Mouse (Mus musculus) MN1 (cell line): ENCODE measurements around the gene Tead3.

Source experiments
- DNase-seq: peaks from one replicate; pipeline ENCODE4 v3.0.0-alpha.2; 2016; ENCODE audit warnings: low spot score

Tead3 gene

DNA sequence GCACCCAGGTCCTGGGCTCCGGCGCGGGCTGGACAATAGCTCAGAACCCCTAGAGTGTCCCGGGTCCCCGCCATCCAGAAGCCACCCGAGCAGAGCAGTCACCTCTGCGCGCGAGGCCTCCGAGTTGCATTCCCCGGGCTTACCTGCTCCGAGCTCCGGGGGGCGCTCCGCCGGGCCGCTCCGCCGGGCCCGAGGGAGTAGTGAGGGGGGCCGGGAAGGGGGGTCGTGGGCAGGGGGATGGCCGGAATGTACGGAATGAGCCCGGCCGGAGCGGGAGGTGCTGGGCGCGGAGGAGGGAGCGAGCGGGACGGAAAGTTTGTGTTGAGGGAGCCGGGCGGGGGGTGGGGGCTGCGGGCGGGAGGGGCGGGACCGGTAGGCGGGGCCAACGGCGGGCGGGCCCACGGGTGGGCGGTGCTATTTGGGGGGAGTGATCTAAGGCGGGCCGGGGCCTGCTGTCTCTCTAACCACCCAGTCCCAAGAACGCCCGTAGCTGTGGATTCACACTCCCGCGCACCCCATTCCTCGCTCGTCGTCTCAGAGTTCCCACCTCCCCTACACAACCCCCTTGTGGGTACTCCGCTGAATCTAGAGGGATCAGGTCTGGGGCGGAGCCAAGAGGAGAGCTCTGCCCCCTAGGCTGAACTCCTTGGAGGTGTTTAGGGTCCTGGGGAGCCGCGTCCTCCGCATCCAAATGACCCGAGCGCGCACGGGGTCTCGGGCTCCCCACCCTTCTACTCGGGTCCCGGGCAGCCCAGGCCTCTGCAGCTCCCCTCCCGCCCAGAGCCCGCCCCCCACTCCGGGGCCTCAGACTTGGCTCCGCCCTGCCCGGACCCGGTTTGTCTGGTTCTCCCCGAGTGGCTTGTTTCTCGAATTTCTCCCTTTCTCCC is at the start of gene Tead3:
Tead3 (minus strand) TSS at position 352 of the 887 bp plus-strand sequence.
- peak; percentile 79 for DNase-seq

DNA sequence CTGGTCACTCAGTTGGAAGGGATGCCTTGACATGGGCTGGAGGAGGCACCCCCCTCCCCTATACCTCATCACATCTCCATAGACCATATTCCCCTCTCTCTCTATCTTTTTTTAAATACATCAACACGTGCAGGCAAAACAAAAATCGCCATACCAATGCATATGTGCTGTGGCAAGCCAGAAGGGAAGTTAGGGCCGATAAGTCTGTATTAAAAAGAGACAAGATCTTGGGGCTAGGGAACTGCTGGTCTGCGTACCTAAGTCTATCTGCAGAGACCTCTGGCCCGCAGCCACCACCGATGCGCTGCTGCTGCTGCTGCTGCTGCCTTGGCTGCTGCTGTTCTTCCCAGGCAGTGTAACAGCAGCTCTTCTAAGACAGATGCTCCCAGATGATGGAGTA is 44.4 kb upstream of the Tead3 start:
- no peak for DNase-seq

DNA sequence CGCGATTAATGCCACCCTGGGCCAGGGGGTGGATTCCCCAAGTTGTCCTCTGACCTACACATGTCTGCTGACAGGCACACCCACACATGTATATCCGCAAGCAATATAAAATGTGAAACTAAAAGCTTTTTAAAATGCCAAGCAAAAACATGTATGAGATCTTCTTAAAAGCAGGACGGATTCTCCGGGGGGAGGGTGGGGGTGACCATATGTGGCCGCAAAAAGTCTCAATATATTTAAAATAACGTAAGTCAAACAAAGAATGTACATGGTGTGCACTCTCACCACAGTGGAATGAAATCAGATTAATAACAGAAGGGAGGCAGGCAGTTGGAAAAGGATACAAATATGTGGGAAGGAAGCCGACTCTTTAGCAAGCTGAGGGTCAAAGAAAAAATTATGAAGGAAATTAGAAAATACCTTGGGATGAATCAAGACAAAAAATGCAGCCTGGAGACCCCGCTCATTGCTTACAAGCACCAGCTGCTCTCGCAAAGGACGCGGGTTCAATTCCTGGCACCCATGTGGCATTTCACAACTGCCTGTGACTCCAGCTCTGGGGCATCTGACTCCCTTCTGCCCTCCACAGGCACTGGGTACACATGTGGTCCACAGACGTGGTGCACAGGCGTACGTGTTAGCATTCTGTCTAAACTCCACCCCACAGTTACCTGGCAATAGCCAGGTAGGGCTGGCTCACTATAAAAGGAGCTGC is 43.6 kb upstream of the Tead3 start:
- no peak for DNase-seq

DNA sequence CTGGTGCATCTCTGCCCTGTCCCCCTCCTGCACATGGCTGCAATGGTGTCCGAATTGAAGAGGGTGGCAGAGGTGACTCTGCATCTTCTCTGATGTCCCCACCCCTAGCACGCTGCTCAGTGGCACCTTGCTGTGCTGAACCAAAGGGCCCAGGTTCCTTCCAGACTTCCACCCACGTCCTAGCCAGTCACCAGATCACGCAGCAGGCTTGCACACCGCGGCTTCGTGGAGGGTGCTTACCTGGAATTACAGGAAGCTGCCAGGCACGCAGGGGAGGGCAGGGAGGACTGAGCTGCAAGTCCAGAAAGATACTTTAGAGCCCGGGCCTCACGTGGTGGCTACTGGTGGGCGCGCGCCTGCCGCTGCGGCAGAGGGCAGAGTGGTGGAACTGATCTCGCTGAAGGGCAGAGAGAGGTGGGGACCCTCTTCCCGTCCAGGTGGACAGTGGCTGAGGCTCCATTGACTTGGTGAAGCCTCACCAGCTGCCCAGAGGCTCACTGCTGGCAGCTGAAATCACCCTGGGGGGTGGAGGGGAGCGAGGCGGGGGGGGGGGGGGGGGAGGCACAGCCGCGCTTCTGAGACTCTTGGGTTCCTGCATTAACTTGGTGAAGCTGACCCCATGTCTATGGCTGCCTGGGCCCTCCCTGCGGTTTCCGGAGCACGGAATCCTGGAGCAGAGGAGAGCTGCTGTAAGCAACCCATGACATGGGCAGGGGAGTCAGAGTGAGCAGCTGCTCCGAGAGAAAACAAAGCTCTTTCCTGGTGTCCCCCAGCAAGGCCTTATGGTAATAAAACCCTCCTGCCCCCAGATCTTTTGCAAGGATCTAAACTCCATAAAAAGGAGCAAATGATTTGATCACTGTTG is 41.2 kb upstream of the Tead3 start:
- DNase-seq, result no peak

DNA sequence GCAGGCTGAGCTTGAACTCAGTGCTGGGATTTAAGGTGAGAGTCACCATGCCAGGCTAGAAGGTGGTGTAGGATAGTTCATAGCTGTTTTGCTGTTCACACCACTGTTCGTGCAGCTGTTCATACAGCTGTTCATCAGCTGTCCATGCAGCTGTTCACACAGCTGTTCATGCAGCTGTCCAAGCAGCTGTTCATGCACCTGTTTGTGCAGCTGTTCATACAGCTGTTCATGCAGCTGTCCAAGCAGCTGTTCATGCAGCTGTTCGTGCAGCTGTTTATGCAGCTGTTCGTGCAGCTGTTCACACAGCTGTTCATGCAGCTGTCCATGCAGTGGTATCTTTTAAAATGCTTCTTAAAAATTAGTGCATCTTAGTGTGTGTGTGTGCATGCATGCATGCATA is 37.9 kb upstream of the Tead3 start:
- no peak for DNase-seq

DNA sequence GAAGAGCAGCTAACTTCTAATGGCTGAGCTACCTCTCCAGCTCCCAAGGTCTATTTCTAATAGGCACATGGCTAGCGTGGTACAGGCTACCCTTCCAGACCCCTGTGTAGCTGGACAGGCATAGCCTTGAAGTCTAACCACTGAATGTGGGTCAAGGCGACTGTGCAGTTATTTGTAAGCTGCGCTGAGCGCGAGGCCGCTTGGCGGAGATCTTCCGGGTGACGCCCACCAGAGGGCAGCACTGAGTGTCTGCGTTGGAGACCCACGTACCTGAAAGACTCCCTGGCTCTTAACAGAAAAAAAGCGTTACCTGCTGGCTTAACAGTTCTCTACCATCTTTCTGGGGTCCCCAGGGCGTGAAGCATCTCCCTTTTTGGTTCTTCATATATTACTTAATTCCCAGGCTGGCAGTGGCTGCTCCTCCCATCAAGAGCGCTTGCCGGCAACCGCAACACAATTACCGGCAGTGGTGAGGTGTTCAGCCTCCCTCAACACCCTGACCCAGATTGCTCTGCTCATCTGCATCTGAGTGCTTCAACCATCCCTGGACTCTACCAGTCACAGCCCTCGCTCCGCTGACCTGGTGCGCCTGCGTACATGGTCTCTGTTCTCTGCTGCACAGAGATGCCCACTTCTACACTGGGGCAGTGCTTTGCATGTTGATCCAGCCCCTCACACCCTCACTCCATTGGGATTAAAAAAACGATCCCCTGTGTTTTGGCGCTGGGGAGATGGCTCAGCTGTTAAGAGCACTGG is 35.7 kb upstream of the Tead3 start:
- DNase-seq, result peak; percentile 47

DNA sequence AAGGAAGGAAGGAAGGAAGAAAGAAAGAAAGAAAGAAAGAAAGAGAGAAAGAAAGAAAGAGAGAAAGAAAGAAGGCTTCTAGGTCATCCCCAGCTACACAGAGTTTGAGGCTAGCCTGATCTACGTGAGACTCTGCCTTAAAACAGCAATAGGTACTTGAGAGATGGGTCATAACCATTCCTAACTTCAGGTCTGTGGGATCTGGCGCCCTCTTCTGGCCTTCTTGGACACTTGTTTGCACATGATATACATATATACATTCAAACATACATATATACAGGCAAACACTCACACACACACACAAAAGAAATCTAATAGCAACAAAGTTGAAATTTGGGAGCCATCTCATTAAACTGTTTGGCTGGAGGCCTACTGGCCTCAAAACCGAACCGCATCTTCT is 33.7 kb upstream of the Tead3 start:
- DNase-seq, result peak; percentile 31

DNA sequence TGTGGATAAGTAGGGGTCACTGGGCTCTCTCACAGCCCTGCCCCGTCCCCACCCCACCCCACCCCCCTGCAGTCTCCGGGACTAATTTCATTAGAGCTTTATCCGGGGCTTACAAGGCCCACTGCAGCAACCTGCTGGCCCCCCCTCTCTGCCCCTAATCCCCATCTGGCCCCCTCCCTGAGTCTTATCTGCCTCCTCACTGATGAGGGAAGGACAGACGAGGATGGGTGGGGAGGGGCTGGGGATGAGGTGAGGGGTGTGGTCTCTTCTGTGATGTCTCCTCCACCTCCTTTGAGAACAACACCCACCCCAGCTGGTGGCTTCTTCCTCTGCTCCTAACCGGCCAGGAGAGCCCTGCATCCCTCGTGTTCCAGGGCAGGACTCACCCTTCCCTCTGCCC is 29.6 kb upstream of the Tead3 start:
- no peak for DNase-seq

DNA sequence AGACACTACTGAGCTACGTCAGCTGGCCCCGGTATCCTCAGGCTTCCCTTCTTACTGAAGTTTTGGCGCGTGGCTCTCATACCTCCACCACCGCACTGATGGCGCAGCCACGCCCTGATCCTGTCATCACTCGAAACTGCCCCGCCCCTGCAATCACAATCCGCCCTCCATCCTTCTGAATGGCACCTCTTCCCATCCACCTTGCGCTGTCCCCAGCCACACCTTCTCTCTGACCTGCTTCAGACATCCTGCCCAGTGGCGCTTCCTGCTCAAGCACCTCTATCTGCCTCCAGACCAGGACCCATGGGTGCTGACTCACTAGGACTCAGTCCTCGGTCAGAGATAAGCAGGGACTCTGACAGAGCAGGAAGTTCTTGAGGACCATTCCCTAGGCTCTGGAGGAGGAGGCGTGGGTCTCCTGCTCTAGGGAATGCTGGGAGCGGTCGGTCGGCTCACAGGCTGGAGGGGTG is 25.0 kb upstream of the Tead3 start:
- DNase-seq, result no peak

DNA sequence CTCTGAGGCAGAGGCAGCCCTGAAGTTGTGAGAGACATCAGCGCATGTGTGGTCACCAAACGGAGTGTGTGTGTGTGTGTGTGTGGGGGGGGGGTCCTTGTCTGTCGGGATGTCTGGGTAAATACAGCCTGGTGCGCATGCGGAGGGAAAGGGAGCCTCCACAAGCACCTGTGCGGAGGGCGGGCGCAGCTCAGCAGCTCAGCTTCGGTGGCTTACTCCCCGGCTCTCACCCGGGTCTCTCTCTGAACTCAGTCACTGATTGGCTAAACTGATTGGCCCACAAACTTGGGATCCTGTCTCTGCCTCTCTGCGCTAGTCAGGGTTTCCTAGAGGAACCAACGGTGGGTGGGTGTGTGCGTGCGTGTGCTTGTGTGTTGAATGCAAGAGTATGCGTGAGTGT is 23.9 kb upstream of the Tead3 start:
- no peak for DNase-seq

DNA sequence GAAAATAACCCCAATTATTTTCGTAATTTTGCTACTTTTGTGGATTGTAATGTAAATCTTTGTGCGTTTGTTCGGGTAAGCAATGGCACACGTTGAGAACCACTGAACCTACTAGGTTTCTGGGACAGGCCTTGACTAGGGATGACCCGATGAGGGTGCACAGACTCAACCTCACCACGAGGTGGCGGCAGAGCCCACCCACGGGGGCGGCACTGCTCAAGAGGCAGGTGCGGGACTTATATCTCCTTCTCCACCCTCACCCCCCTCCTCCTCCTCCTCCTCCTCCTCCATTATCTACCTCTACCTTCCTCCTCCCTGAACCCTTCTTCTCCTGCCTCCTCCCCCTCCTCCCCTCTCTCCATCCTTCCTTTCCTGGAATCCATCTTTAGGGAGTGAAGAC is 23.2 kb upstream of the Tead3 start:
- peak; percentile 49 for DNase-seq

DNA sequence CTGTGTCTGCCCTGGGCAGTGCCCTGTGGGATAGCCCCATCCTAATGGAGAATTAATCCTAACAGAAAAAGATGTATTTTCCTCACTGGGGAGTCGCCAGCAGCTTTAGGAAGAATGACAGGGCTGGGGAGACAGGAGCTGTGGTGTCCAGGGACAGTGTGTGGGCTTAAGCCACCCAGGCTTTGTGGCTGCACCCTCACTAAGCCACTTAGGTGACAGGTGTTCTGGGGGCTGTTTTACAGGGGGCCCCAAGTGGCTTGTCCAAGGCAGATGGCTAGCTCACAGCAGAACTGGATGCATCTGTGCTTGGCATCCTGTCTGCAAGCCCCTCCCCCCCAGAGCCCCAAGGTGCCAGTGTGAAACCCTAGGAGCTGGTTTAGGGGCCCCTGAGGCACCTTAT is 21.3 kb upstream of the Tead3 start:
- no peak for DNase-seq

DNA sequence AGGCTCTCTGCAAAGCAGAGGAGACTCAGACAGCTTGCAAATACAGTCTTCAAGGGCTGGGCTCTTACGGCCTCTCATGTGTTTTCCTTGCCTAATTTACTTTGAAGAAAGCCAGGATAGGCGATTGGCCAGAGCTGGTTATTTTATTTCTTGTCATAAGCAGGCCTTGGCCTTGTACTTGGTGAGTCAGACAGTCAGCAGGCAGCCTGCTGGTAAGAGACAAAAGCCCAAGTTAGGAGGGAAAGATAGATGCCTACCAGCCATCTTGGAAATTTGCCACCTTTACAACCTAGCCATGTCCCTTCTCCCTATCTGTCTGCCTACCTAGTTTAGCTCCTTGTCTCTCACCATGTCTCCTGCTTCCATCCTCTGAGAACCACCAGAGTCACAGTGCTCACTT is 20.7 kb upstream of the Tead3 start:
- DNase-seq, result peak; percentile 79

DNA sequence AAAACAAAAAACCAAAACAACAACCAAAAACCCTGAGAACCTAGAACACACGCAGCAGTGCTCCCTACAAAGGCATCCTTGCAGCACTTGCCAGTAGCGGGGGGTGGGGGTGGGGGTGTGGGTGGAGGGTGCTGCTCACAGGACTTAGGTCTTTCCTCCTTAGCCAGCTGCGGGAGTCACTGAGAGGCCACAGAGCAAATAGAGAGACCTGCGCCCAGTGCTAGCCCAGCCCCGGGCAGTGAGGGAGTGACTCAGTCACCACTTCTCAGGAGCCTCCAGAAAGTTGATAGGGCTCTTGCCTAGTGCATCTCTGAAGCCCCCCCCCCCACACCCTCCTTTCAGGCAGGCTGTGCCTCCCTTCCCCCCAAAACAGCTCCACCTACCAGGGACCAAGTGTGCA is 18.4 kb upstream of the Tead3 start:
- DNase-seq, result no peak

DNA sequence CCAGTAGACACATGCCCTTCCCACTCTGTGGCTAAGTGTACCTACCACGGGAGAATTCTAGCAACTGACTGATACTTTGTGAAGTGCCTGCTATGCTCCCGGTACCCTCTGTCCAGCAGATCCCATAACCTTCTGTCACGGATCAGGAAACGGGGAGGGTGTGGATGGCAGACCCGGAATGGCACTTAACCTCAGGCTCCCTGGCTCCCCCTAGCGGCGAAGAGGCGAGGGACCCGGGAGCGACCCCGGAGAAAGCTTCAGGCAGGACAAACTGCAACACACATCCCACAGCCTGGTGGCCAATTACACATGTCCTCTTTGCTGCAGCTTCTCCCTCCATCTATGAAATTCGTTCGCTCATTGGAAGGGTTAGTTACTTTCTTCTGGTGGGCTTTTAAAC is 17.8 kb upstream of the Tead3 start:
- DNase-seq, result peak; percentile 69

DNA sequence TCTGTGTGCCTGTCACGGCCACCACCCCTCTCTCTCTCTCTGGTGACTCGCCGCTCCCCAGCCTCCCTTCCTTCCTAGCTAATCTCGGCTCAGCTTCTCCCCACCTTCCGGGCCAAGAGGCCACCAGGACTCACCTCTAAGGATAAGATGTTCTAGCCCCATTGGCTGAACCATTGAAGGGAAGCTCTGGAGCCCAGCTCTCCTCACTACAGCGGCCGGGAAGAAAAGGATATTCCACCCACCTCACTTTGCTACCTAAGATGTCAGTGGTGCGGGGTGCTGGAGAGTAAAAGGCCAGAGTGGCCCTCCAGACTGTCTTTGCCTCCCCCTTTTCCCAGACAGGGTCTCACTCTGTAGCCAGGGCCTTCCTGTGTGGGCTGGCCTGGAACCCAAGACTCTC is 14.5 kb upstream of the Tead3 start, which contains the start of gene Tulp1:
Tulp1 (minus strand) TSS at position 101 of the 400 bp plus-strand sequence.
- DNase-seq, result no peak

DNA sequence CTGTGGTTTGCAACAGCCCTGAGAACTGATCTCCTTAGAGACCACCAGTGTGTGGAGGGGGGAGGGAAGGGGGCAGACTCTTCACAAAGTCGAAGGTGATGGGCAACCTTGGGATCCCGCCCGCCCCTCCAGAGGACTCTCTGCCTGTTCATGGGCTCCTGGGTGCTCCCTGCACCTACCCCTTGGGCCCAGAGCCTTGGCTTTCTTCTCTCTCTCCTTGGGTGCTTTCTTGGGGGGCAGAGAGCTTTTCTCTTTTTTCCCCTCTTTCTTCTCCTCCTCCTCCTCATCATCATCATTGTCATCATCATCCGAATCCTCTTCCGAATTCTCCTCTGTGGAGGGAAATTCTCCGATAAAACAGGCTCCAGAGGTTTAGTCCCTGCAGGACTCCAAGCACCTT is 12.9 kb upstream of the Tead3 start:
- no peak for DNase-seq

DNA sequence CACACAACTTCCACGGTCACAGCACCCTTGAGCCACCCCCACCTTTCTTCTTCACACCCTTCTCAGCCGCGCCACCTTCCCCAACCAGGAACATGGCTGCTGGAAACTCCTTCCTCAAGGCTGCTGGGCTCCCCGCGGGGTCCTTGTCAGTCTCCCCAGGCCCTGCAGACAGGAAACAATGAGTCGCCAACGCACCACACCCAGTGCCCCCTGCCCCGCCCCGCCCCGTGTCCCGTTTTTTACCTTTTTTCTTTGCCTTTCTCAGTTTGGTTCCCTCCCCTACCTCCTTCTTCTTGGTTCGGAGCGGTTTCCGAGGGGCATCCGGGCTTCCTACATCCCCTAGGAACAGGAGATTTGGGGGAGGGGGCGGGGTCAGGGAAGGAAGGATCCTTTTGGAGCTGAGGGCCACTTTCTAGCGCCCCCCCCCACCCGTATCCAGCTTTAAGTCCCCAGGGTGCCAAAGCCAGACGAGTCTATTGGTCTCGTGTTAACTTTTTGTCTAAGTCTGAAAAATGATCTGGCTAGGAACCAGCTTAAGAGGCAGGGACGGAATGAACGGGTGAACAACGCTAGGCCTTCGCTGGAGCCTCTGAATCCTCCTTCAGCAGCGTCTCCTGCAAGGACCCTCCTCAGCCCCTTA is 12.2 kb upstream of the Tead3 start:
- DNase-seq, result no peak

DNA sequence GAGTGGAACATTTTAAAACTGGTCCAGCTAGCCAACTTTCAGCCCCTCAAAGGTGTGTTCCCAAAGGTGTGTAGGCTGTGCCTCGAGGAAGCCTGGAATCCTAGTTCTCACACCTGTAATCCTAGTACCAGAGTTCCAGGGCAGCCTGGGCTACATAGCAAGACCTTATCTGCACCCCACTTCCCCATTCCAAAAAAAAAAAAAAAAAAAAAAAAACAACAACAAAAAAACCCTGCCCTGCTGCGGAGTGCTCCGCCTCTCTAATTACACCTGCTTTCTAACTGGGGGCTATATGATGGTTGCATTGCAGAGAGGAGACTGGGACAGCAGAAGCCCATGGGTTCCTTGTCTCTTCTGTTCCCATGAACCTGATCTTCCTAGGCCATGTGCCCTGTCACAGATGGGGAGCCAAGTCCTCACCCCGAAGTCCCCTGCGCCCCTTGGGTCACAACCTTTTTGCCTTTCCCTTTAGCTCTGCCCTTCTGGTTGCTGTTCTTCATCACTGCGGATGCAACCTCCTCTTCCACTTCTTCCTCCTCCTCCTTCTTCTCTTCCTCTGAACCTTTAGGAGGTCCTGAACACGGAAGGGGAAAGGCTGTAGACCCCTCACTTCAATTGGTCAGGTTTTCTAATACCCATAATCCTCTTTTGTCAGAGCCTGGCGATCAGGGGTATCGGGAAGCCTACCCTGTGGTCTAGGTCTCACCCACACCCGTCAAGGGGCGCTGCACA is 11.5 kb upstream of the Tead3 start:
- no peak for DNase-seq

DNA sequence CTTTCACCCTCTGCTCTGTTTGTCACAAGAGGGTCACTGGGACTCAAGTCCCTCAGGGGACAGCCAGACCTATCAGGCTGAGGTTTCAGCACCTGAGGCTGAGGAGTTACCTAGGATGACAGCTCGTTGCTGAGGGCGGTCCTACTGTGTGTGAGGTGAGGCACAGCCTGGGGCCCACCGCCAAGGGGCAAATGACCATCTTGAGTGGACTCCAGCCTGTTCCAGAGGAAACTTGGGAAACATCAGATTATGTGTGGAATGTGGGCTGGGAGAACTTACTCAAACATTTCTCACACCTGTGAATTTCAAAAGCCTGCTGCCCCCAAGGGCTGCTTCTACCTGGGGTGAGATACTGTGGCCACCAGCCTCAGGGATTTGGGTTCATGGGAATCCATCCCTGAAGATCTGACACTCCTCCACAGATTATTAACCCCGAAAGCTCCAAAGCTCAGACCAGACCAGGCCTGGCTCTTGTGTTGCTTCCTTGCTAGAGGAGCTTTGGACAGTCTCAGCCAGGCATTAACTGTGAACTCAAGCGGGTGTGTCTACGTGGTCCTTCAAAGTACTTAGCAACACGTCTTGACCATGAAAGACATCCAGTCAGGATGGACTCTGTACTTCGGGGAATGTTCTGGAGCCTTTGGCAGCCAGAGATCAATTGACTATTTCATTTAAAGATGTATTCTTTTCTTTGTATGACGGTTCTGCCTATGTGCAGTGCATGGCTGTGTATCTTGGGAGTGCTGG is 10.1 kb upstream of the Tead3 start:
- no peak for DNase-seq
